Mouse (Mus musculus) adrenal gland, postnatal 36 days (tissue): ENCODE data around the gene Tvp23a. TPM values are rescaled to one million over a fixed set of nuclear protein-coding genes. Genes with fewer than 3 reads are reported as not detected.

Experiments used
- DNase-seq, 2 experiments: peaks; one replicate each; pipeline ENCODE4 v3.0.0; 2021; ENCODE audit warnings: mixed read lengths in 1 of 2
- total RNA-seq, 2 experiments: library from RNA; stranded (reverse); gene quantifications; 2 replicates each; pipeline ENCODE4 v1.2.3; 2021

Tvp23a gene
- total RNA-seq, 2 experiments from 2014 or later = 1.2 to 1.6 TPM

DNA sequence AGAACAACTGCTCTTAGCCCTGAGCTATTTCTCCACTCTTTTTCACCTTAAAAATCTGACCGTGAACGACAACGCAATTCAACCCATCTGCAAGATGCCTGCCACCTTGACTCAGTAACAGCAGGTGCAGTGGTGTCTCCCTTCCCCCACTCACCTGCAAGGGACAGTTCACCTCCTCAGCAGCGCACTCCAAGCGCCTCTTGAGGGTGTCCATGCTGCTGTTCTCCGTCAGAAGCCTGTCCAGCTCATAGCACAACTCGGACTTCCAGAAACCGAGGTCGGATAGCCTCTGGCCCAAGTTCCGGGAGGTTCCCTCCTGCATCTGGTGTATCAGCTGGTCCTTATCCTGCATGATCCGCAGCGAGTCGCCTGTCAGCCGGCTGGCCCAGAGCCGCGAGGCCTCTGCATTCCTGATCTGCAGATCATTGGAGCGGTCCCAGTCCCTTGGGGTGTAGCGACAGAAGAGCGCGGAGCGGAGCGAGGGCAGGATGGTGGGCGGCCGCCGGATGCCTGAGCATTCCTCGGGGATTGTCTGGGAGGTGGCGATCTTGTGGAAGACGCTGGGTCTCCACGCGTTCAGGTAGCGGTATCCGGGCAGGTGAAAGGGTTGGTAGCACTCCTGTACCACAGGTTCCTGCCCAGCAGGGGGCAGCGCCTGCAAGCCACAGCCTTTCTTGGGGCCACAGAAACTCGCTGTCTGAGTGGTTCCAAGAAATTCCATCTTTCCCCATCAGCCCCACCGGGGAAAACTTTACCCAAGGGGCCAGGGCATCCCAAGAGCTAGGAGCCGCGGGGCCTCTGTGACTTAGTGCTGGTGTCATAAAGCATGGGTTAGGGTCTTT, 52.2 kb downstream of the Tvp23a start, which contains the start of gene Tekt5:
Gene Tekt5, minus strand, starts transcription at position 792 of the 842 bp plus-strand sequence.
- peak; percentile 43 to 49 for DNase-seq

DNA sequence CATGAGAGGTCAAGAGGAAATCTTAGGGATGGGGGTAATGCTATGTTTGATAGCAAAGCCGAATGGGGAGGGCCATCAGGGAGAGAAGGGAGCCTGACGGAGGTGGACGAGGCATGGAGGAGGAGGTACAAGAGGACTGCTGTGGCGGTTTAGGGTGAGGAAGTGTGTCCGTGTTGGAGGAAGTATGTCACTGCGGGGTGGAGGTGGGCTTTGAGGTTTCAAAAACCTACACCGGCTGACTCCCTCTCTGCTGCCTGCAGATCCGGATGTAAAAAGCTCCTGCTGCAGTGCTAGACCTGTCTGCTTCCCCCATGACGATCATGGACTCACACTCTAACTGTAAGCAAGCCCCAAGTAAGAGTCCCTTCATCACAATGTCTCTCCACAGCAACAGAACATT, 54.6 kb downstream of the Tvp23a start:
- DNase-seq = no peak

DNA sequence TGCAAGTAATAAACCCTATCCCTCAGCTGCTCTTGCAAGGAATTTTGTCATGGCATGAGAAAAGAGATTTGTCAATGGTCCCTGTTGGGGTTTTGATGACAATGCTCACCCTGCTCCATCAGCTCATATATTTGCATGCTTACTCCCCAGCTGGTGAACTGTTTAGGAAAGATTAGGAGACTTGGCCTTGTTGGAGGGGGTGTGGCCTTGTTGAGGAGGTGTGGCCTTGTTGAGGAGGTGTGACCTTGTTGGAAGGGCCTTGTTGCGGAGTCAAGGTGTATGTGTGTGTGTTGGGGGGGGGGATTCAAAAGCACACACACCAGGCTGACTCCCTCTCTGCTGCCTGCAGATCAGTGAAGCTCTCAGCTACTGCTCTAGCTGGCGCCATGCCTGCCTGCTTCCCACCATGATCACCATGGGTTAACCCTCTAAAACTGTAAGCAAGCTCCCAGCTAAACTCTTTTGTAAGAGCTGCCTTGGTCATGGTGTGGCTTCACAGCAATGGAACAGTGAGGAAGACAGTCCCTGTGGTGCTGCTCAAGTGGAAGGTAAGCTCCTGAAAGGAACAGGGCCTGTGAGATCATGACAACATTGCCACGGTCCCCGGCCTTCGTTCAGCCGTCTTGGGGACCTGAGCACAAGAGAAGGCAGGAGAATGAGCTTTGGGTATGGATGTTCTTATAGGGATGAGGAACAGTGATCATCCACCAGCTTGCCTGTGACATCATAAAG, 58.4 kb downstream of the Tvp23a start:
- no peak for DNase-seq

DNA sequence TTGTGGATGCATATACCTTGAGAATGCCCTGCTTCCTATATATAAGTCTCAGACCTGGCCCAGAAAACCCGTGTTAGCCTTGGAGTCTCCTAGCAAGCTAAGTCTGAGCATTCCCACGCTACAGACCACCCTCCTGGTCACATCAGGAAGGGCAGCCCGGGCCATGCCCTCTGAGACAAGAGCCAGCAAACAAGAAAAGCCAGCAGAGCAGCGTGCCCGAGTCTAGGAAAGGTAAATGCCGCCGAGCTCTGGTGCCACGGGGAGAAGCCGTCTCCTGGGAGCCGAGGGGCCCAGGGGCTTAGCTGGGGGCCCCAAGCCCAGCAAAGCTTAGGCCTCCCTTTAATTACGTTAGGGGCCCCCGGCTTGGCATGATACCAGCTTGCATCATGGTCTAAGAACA, 61.9 kb downstream of the Tvp23a start:
- no peak for DNase-seq

DNA sequence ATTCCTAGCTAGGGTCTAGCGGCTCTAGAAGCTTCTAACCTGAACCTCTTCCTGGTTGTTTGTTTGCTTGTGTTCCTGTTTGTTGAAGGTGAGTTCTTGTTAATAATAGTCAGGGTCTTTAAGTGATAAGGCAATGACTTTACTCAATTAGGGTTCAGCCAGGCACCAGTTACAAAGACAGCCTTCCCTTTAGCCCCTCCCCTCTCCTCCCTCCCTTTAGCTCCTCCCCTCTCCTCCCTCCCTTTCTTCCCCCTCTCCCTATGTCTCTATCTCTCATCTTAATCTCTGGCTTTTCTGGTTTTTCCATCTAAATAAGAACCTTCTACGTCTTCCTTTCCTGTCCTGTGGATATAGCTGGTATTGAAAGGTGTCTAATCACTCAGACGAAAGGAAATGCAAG, 62.6 kb downstream of the Tvp23a start:
- peak in 1 of 2 experiments; percentile 7 for DNase-seq

DNA sequence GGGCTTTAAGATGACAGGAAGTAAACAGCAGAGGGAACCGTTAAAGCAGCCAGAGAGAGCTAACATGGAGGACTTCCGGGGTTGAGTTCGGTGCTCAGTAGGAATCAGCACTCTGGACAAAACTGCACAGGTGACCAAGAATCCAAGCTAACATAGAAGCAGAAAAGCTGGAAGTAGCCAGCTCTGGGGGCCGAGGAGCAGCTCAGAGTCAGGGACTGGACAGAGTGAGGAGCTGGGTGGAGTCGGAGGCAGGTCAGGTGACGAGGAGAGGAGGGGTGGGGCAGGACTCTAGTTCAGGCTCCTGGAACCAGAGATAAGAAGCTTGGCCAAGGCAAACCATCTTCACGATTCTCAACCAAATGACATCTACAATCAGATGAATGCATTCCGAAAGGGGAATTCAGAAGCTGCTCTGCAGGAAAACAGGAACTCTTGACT, 63.1 kb downstream of the Tvp23a start:
- peak; percentile 25 to 48 for DNase-seq

DNA sequence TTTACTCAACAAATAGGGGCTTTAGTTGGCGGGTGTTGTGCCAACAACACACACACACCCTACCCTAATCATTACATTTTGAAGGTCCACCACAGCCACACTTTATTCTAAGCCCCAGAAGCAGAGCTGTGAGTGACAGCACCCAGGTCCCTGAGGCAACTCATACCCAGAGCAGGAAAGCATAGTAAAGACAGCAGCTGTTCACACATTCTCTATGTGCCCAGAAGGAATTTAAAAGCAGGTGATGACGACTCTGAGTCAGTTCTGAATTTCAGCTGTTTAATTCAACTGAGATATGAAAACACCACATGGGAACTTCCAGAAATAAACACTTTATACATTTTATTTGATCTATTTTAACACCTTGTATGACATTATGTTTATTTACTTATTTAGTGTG, 67.6 kb downstream of the Tvp23a start:
- no peak for DNase-seq

DNA sequence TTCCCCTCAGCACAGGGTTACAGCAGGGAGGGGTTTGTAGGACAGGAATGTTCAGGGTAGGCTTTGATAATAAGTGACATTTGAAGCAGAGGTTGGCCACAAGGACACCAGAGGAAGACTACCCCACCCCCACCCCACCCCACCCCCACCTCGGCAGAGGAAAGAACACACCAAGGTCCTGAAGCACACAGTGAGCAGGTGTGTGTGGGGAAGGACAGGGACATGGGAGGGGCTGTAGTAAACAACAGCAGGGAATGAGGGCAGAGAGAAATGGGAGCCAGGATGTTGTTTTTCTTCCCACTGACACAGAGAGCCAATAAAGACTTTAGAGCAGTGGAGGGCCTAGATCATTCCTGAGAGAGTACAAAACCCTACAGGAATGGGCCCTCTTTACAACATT, 69.9 kb downstream of the Tvp23a start:
- no peak for DNase-seq

DNA sequence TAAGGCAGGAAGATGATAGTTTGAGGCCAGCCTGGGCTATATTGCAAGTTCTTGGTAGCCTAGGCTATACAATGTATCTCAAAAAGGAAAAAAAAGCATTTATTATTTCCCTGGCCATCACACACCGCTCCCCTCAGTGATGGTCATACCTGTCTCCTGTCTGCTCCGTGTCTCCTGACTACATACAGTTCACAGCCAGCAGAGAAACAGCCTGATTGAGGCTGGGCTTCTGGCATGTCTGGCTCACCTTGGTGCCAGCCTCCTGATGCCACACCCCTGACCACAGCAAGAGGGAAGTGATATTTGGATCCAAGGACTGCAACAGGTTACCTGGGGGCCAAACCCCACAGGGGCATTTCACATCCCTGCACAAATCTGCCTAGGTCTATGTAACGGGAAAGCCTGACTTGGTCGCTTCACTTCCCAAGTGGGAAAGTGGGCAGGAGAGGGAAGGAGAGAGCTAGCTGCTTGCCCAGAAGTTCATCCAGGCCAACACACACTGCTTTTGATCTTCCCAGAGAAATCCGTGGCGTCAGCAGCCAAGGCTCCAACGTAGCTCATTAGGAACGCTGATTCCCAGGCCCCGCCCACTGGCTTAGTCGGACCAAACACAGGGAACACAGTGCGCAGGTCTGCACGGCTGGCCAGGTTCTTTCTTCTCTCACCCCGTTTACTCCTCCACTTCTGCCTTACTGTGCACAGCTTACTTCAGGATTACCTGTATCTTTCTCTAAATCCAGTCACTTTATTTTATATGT, 72.7 kb downstream of the Tvp23a start:
- DNase-seq = peak; percentile 79 to 84

DNA sequence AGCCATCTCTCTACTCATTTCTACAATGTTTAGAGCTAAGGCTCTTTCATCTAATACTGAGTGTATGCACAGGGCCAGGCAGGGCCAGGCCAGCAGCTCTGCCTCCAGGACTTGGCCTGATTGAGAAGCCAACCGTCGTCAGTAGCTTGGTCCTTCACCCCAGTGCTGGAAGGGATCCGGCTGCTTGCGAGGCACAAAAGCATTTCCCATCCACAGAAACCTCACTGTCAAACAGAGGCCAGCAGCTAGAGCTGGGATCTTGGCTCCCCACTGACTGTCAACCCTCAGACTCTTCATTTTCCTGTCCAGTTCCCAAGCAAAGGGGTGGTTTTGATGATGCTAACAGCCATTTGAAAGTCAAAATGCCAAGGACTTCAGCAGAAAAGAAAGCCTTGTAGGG, 74.8 kb downstream of the Tvp23a start:
- peak in 1 of 2 experiments; percentile 18 for DNase-seq

Other genes with a start within 250 kb of the Tvp23a start
- gene Emp2, start 133.4 kb downstream of the Tvp23a start, total RNA-seq = 1 to 10 TPM; 6.0 to 7.0 TPM
- not detected for gene Tekt5, start 51.9 kb downstream of the Tvp23a start, total RNA-seq
- gene Nubp1, start 35.4 kb downstream of the Tvp23a start, total RNA-seq = 10 to 100 TPM; 27.3 to 29.6 TPM
- 1 to 10 TPM; 1.7 TPM for gene Ciita, start 32.7 kb upstream of the Tvp23a start, total RNA-seq
- gene Dexi, start 95.7 kb upstream of the Tvp23a start, total RNA-seq = 10 to 100 TPM; 21.0 to 22.4 TPM
- 10 to 100 TPM; 37.4 to 46.9 TPM for gene Clec16a, start 98.0 kb upstream of the Tvp23a start, total RNA-seq